Mouse (Mus musculus) heart, postnatal 25 days (tissue): ENCODE data around the gene Dusp22. TPM values are rescaled to one million over a fixed set of nuclear protein-coding genes. Genes with fewer than 3 reads are reported as not detected.

Experiments
- DNase-seq: peaks from one replicate; pipeline ENCODE4 v3.0.0; 2022; ENCODE audit warnings: low spot score
- intact Hi-C: fragments of 180-260 bp; cut with DNase I; formaldehyde crosslinking; loops from one replicate; pipeline ENCODE4 v1.15.1; 2025
- total RNA-seq, 2 experiments: library from RNA; stranded (reverse); gene quantifications; 2 replicates each; pipeline ENCODE4 v1.2.3; 2021

Gene Dusp22
- total RNA-seq, 2 experiments from 2014 or later = 22.6 to 24.9 TPM

DNA sequence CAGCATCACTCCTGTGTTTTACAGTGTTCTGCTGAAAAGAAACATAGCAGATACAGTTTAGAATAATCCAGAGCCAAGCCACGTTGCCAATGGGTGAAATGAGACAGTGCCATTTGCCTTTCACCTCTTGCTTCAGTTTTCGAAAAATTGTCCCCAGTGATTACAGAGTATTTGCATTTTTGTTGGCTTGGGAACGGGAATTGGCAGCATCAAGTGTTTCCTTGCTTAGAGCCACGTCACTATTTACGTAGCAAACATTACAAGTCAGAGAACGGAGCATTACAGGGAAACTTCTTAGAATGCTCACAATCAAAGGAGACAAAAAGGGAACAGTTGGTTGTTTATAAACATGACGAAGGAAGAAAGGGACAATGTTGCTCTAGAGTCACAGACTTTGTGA lies 85.3 kb downstream of the Dusp22 start:
- intact Hi-C loops = no loop called here

DNA sequence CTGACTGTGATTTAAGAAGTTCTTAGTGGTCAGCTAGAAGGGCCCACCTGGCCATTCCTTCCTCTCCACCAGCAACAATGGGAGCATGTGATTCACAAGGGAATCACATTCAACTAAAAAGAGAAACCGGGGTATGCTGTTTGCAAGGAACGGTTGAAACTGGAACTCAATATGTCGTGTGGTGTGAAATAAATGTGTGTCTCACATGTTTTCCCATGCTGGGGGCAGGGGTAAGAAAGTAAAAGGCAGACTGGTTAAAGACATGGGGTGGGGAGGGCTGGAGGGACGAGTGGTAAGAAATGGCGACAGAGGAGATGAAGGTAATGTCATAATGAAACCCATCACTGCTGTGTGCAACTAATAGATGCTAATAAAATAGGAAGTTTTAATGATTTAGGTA lies 87.3 kb downstream of the Dusp22 start:
- intact Hi-C loops = no loop called here
- DNase-seq = no peak

More for the DNA sequence above, 85.3 kb downstream of the Dusp22 start:
- no peak for DNase-seq

- no peak for DNase-seq
- intact Hi-C loops = no loop called here
These were observed 87.7 kb downstream of the Dusp22 start for GRCm38 (mm10) chr13:30747504-30747903.

DNA sequence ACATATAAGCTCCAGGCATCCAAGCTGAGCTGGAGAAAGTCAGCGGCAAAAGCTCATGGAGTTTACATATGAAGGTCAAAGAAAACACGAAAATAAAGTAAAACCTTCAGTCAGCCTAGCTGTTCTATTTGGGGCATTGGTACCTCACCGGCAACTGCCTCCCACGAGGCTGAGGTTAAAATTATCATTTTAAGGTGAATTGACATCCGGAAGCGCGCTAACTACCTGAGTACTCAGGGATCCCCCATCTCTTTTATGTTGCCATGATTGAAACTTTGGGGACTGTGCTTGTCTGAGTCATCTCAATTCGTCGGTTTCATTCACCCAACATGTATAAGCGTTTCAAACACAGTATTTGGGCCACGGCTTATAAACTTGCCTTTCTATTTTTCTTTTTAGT lies 88.5 kb downstream of the Dusp22 start:
- intact Hi-C loops = no loop called here
- no peak for DNase-seq

DNA sequence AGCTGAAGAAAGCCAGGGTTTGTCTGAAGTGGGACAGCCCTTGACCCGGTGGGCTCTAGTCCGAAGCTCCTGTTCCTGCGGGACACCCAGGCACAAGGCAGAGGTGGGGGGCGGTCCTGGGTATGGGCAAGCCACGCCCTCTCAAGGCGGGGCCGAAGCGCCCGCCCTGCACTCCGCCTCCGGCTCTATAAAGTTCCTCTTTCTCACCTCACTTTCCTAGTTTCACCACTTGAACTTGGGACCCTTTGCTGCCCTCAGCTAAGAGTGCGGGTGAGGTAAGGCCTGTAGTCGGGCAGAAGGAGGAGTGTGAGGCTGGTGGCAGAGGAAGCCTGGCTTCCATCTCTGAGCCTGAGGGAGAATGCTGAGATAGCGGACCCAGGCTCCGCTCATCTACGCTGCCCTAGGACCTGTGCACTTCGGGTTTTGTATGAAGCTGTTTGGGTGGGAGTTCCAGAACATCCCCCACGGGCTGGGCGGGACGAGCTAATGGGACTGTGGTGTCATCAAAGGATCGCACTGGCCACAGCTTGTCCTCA lies 89.3 kb downstream of the Dusp22 start, which contains the start of gene Irf4:
Gene Irf4 (plus strand): TSS at position 206 of the 536 bp plus-strand sequence.
- peak; percentile 51 for DNase-seq
- intact Hi-C loops = no loop called here

DNA sequence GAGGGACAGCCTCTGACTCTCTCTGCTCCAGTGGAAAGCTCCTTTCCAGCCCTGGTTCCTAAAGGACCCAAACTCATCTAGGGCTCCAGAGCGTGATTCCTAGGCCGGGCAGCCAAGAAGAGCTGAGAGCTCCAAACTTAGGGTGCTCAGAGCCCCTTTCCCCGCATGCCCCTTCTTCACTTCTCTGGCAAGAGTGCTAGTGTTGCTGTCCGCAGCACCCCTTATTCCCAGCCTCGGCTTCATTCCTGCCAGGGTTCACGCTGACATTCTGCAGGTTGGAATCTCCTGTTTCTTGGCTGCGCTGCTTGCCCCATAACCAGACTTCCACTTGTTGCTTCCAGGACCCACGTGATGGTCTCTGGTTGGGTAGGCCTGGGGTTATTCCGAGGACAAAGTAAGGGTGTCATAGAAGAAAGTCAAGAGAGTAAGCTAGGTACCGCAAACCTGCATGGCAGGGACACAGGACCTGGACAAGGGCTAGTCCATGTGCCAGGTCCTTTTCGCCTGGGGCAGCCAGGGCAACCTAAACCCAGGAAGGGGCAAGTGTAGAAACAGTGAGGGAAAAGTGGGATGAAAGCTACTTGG lies 89.8 kb downstream of the Dusp22 start:
- intact Hi-C loops = no loop called here
- no peak for DNase-seq

- DNase-seq = no peak
- intact Hi-C loops = no loop called here
These were observed 90.9 kb downstream of the Dusp22 start for GRCm38 (mm10) chr13:30750461-30751303.

DNA sequence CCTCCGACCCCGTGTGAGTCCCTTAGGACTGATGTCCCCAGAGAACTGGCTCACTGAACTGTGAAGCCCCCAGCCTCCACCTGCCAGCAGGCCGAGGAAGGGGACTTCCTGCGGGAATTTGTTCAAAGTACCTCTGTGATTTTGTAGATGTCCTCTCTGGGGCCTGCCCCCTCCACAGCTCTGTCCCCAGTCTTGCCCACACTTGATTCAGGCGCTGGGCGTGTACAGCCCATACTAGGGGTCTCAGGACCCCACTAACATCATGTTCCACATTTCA lies 91.4 kb downstream of the Dusp22 start:
- DNase-seq = no peak
- intact Hi-C loops = no loop called here

DNA sequence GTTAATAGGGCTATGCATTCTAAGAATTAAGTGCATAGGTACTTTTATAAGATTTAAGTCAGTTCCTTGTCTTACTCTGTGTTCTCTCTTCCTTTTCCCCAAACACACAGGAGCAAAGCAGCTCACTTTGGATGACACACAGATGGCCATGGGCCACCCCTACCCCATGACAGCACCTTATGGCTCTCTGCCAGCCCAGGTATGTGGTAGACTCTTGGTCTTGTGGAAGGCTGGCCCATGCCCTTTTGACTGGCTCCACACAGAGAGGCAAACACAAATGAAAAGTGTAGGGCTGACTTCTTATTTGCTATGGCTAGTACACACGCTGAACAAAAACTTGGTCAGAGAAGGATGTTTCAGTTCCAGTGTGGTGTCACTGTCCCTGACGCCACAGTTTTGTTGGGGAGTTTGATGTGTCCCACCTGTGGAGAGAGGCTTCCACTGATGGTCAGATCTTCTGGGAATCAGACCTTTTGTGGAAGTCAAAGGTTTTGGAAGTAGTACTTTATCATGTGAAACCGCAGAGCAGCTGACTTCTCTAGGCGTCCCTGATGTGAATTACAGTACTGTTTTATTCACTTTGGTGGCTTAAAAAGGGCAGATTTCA lies 92.9 kb downstream of the Dusp22 start:
- no peak for DNase-seq
- intact Hi-C loops = no loop called here

DNA sequence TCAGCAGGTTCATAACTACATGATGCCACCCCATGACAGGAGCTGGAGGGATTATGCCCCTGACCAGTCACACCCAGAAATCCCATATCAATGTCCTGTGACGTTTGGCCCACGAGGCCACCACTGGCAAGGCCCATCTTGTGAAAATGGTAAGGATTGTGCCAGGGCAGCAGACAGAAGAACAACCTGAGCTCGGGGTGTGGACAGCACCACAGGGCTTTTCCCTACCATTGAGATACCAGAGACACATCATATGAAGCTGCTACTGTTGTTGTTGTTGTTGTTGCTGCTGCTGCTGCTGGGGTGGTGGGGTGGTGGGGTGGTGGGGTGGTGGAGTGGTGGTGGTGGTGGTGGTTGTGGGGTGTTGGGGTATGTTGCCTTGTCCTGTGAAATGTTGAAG lies 93.6 kb downstream of the Dusp22 start:
- DNase-seq = no peak
- intact Hi-C loops = no loop called here

DNA sequence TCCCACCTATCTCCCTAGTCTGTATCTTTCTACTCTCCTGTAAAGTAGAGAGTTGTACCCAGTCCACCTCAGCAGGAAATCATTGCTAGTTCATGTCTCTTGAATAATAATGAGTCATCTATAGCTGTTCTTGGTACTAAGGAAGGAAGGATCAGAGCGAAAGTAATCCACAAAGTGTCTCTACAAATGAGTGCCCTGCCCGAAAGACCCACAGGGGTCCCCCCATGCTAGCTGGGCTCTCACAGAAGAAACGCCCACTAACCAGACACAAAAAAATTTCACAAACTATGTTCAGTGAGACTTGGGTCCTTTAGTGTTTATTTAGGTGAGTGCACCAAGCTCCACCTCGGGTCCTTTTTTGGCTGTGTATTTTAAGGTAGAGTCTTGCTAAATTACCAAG lies 94.3 kb downstream of the Dusp22 start:
- intact Hi-C loops = no loop called here
- DNase-seq = no peak

DNA sequence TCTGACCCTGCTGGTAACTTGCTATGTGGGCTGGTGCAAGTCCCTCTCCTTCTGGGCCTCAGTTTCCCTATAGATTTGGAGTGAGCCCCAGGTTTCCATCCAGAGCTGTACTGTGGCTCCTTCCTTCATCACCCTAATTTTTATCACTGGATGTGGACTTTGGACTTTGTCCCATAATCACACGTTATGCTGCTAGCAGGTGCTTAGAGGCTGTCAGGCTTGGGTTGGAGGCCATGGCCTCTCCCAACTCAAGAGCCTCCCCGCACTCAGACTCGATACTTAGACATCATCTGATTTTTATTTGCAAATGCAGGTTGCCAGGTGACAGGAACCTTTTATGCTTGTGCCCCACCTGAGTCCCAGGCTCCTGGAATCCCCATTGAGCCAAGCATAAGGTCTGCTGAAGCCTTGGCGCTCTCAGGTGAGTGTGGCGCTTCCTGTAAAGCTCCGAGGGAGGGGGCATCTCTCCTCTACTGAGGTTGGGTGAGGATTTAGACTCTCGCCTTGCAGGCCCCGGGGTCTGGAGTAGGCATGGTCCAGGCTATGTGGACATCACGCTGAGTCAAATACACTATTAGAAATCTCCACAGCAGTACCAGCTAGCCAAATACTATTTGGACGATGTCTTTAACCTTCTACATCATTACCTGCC lies 95.2 kb downstream of the Dusp22 start:
- intact Hi-C loops = no loop called here
- DNase-seq = no peak

DNA sequence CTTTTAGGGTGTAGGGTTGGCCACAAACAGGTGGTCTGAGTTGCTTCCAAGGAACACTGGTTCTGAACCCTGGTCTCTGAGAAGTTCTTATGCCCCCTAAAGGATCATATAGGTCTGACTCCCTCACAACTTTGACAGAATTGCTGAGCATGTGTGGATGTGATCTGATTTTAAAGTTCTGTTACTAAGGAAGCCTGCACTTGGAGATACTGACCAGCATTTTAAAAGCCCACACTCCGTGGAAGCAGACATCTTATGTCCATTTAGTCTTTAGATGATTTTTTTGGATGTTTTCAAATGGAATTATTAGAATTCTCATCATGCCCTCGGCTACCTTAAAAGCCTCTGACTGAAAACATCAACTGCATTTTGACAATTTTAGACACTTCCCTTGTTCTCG lies 95.8 kb downstream of the Dusp22 start:
- intact Hi-C loops = no loop called here
- DNase-seq = no peak

DNA sequence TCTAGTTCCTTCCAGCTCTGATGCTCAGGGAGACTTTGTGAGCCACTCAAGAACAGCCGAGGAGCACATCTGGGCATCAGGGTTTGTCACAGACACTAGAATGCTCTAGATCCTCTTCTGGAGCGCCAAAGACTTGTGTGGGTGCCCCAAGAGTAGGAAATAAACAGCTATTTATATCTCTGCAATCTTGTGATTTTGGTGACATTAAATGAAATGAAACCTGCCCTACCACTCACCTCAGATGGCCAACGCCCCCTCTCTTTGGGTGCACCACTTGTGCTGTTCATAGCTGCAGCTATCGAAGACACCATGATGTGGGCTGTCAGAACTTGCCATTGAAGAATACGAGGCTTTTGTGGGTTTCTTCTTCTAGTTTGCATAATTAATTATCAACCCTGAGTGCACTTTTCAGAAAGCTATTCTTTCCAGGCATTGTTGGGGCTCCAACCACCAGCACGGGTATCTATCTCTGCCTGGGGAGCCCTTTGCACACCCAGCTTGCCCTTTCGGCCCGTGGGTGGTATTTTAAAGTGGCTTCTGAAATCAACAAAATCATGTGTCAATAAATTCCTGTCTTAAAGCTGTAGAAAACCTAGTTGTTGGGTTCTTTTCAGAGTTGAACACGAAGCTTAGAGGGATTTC lies 96.3 kb downstream of the Dusp22 start:
- DNase-seq = no peak
- intact Hi-C loops = no loop called here

DNA sequence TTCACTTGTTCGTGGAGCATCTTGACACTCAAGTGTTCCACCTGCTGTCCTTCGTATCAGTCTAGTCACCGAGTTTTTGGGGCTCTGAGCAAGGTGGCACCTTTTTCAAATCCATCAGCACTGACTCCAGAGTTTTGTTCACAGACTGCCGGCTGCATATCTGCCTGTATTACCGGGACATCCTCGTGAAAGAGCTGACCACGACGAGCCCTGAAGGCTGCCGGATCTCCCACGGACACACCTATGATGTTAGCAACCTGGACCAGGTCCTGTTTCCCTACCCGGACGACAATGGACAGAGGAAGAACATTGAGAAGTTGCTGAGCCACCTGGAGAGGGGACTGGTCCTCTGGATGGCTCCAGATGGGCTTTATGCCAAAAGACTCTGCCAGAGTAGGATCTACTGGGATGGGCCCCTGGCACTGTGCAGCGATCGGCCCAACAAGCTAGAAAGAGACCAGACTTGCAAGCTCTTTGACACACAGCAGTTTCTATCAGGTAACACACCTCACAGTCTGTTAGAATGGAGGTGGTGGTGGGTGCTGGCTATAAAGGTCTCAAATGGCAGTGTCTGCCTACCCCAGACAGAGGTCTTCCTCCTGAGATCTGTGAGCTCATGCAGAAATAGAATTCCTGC lies 97.6 kb downstream of the Dusp22 start:
- no peak for DNase-seq
- intact Hi-C loops = no loop called here

GRCm38 (mm10) chr13:30758789-30759381 lies 99.1 kb downstream of the Dusp22 start:
- no peak for DNase-seq

GRCm38 (mm10) chr13:30760374-30761090 lies 100.7 kb downstream of the Dusp22 start:
- DNase-seq = no peak
- intact Hi-C loops = no loop called here

More at GRCm38 (mm10) chr13:30758789-30759381, 99.1 kb downstream of the Dusp22 start:
- intact Hi-C loops = no loop called here
